Mouse (Mus musculus): ENCODE data around the gene Rarres1.
A peak's percentile ranks its signal among the peaks of the same experiment; 100 is the strongest.

Gene Rarres1

DNA sequence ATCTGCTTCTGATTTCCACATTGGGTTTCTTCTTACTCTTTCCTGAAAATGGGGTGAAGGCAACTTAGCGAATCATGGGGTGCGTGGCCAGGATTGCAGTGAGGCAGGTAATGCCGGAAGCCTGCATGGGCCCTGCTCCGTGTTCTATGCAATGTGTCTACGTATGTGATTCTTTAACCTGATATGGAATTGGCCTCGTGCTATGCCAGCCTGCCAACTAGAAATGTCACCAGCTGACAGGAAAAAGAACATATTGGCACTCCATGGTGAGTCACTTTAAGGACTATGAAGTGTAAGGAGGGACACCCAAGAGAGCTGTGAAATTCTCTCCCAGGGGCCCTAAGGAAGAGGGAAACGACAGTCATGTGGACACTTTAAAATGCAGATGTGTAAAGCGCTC is 22.2 kb downstream of the Rarres1 start:
- DNase-seq (ENCODE audit: low spot score in 2 of 2): no peak

DNA sequence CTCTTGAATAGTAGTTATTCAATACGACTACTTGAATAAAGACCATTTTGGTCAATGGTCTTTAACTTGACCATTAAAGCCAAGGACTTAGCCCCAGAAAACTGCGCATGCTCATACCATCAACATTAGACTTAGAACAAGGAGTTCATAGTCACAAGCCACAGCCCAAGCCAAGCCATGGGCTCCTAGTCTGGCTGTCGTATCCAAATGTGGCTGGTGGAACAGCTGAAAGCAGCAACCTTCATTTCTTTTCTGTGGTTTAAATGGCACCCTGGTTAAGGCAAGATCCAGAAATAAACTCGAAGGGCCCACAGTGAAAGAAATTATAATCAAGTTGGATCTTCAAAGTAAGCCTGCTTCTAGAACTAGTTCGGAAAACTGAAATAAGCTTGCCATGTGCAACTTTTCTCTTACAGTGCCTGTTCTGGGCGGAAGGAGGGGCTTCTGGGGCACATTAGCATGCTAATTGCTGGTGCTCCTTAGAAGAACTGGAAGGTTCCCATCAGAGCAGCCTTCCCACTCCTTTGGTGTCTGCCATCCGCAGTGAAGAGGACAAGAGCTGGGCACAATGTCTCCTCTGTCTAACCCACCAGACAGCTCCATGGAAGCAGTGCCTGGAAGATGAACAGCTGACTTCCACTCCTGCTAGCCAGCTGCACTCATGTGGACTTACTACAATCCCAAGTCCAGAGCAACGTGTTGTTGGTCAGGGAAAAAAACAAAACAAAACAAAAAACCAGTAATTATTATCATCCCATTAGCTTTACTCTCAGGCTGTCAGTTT is 23.0 kb downstream of the Rarres1 start:
- no peak for DNase-seq (ENCODE audit: low spot score in 2 of 2)

DNA sequence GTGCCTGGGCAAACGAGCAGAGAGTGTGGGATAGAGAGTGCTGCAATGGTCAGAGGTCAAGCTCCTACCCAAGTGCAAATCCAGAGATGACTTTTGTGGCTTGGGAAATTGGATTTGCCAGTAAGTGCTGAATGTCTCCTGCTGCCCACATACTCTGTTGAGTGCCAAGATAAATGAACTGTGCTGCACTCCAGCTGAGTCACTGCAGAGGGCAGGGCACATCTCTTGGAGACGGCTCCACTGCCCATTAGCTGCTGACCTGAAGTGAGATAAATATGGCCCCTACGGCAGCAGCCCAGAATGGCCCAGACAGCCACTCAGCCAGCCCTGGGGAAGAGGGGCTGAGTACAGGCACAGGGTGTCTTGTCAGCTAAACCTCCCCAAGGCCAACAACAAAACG is 25.2 kb downstream of the Rarres1 start:
- DNase-seq (ENCODE audit: low spot score in 2 of 2): no peak

DNA sequence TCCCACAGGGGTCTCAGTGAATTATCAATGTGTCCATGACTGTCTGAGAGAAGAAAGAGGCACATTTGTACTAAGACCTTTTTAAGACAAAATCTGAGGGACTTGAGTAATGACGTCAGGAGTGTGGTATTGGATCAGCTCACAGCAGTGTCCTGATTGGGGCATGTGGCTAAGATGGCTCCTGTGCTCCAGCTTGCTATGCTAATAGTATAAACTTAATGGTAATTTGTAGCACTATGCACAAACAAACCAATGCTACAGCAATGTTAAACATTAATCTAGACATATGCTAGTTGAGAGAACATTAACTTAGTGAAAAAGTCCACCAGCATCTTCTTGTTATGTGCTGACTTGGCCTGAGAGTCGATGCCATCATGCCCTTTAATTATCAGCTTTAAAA is 30.1 kb downstream of the Rarres1 start:
- DNase-seq (ENCODE audit: low spot score in 2 of 2): no peak

DNA sequence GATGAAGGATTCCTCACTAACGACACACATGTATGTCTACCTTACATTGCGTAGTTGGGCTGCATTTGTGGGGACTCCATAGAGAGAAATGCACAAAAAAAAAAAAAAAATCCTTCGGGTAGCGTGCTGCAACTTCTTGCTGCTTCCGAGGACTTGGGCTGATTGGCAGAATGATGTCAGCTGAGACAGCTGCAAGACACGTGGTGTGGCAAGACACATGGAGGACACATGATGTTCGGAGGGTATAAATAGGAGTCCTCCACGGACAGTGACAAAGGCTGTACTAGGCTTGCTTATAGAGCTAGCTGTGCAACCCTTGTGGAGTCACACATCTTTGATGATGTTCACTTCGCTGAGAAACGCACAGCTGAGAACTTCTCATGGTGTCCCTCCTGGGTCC is 32.9 kb downstream of the Rarres1 start:
- no peak for DNase-seq (ENCODE audit: low spot score in 2 of 2)

DNA sequence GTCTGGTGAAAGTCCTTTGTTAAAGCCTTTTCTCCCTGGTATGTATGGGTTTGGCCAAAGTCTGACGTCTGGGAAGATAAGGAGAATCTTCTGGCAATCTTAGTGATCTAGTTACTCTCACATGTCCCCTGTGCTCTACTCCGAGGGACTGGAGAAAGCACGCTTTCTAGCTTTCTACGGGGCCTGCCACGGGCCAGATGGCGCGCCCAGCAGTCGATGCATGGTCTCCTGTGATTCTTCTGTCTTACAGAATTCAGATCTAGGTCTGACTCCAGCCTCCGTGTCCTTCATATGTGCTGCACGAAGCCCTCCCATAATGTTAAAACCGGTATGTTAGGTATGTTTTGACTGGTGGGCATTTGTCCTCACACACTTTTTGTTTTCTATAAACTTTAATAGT is 35.5 kb downstream of the Rarres1 start:
- DNase-seq (ENCODE audit: low spot score in 2 of 2): no peak

DNA sequence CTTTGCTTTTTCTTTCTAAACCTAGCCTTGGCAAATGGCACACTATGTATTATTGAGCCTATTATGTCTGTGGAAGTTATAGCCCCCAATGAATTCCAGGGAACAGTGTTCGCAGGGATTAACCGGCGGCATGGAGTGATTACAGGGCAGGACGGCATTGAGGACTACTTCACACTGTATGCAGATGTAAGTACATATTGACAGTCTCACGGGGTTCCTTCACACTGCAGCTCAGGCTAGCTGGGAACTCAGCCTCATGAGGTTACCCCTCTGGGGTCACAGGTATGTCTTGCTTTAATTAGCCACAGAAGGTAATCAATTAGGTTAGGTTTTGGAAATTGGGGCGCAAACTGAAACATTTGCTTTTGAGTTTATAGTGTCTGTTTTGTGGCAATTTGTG is 41.9 kb downstream of the Rarres1 start:
- DNase-seq (ENCODE audit: low spot score in 2 of 2): no peak

DNA sequence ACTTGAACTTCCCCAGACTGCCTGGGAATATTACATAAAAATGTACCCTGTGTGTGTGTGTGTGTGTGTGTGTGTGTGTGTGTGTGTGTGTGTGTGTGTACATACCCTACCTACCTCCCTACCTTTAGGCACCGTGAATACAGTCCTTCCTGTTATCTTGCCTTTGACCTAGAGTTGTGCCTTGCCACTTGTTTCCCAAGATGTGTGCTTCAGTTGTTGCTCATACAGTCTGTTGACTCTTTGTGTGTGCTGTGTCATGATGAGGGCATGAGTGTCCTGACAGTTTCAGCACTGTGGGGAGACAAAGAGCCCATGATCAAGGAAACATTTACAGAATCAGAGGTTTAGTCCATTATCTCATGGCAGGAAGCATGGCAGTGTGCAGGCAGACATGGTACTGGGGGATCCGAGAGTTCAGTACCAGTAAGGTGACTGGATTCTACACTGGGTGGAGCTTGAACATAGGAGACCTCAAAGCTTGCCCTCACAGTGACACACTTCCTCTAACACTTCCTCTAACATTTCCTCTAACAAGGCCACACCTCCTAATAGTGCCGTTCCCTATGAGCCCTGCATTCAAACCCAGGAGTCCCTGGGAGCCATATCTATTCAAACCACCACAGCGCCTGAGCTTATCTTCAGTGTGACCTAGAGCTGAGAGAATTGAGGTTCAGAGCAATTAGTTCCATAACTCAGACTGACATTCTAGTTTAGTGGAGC is 43.8 kb downstream of the Rarres1 start:
- no peak for DNase-seq (ENCODE audit: low spot score in 2 of 2)

DNA sequence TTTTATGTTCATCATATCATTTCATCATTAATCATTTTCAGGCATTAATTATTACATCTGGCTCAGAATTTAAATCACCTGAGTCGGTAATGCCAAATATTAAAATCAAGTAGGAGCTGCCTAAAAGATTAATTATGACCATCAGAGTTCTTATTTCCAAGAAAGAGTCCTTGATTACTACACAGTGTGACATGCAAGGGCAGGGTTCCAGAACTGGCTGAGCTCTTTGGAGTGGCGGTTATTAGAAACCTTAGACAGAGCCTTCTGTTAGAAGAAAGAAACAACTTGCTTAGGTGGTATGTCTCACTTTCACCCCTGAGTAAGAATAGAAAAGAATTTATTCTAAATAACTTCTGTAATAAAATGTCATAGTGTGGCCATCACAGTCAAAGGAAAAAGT is 48.0 kb downstream of the Rarres1 start:
- no peak for DNase-seq (ENCODE audit: low spot score in 2 of 2)

DNA sequence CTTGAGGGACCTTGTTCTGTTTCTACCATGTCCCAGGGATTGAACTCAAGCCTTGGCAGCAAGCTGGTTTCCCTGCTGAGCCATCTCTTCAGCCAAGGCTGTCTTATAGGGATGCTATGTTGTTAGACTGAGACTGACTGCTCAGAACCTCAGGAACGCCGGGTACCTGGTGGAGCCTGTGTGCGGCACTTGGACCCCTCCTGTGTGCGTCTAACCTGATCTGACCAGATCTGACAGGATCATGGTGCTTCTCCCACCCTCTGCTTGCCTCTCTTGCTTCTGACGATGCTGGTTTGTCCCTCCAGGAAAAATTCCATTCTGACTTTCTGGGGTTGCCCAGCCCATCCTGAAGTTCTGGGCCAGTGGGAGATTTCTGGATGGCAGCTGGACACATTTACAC is 48.7 kb downstream of the Rarres1 start:
- no peak for DNase-seq (ENCODE audit: low spot score in 2 of 2)

DNA sequence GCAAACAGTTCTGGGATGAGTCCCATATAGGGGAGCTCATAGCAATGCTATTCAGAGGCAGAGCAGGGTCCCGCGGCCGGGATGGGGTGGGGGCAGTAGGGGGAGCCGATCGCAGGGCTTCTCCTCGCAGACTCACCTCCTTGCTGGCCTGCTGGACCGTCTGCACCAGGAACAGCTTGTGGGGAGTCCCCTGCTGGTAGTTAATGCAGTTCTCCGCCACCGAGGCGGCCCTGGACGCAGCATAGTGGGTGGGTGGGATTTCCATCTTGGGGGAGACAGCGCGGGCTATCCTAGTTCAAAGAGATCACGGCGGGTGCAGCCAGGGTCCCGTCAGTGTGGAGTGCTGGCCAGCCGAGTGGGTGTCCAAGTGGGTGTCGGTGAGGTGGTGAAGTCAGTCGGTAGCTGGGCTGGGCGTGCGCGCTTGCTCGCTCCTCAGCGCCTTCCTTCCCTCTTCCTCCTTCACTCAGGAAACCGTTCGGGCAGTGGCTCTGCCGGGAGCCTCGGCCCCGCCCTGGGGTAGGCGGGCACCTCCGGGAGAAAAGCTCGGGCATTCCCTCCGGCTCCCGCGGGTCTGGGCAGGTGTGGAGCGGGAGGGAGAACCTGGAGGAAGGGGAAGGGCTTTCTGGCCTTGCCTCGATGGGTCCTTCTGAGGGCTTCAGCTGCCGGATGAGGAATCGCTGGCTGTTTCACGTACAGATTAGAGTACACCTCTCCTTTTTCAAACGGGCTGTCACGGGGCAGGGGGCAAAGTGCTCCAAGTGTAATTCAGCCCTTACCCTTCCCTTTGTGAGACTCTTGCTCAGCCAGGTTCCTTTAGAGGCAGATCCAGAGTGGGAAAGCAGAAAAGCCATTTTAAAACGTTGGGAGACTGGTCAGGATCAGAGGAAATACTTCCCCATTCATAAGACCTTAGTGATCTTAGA is 51.6 kb downstream of the Rarres1 start, which contains the start of gene Lxn:
Lxn (minus strand) TSS at position 477 of the 923 bp plus-strand sequence.
- DNase-seq (ENCODE audit: low spot score in 2 of 2): peak; percentile 73 to 76

DNA sequence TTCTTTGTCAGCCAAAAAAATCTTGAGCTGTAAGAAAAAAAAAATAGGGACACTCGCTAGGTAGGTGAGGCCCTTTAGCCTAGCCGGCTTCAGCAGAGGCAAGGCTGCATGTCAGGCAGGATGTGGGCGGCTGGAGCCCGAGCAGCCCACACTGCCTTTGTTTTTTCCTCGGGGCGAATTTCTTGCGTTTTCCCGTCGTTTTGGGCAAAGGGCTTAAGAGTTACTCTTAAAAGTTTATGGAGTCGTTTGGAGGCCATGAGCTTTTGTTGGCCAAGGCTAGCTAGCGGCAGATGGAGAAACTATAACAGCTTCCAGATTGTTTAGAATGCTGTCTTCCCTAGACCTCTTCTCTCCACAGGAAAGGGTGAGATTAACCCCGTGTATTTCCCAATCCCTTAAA is 52.3 kb downstream of the Rarres1 start:
- no peak for DNase-seq (ENCODE audit: low spot score in 2 of 2)

DNA sequence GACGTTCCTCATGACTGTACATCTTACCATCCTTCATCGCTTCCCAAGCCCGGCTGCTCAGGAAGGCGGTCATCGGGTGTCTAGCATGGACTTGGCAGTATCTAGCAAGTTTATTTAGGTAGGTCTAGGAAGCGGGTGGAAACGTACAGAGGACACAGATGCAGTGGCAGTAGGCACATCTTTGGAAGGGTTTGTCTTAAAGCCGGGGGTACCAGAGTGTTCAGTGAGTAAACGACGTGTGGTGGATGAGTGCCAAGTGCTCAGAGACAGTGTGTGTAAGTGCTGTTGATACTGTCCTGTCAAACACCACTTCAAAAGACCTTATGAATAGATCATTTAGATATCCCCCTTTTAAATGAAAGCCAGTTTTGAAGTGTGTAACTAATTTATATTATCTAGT is 52.7 kb downstream of the Rarres1 start:
- DNase-seq (ENCODE audit: low spot score in 2 of 2): no peak

DNA sequence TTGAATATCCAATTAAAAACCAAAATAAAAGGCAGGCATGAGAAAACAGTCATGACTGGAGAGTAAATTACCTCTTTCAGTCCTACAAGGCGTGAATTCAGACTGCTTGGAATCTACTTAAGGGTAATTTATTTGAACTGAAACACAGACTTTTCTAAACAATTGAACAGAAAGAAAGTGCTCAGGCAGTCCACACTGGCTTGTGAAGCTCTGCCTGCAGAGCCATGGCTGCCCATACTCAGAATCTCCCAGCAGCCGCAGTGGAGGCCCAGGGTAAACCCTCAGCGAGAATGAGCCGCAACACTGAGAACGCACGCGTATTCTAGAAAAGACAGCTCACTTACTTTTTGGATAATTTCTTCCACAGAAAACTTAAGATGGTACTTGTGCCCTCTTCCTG is 53.3 kb downstream of the Rarres1 start:
- DNase-seq (ENCODE audit: low spot score in 2 of 2): no peak

DNA sequence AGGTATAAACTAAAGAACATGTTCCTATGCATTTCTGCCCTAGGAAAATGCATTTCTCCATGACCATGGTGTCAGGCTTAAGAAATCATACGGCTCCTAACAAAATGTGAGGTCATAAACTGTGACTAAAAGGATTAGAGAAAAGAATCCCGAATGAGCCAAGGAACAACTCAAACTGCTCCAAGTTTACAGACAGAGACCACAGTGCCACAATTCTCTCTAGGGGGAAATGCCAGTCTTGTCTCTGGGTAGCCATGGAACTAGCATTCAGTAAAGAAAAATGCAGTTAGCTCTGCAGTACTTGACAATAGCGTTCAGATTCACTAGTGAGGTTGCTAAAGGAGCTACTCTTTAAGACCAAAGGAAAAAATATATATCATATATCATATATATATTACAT is 55.4 kb downstream of the Rarres1 start:
- no peak for DNase-seq (ENCODE audit: low spot score in 2 of 2)

DNA sequence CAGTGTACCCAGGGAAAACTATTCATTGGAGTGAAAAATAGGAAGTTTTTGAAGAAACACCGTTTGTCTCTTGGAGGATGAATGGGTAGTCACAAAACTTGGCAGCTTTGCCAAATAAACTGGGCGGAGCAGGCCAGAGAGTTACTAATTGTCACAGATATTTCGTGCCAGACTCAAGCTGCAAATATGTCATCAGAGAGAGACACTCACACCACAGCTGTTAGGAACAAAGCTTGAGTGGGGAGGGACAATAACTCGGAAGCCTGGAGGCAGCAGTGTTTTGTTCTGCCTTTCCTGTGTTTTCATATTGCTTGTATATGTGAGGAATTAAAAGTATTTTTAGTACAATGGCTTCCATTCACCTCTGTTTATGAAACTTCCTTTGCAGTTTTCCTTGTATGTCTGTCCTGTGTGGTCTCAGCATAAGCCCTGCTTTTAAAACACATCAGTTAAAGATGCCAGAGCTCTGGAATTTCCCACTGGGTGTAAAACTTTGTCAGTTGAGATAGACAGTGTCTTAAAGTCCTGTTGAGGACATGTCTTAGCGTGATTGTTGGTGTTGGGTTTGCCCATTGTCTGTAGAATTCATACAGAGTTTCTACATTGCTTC is 64.6 kb downstream of the Rarres1 start:
- DNase-seq (ENCODE audit: low spot score in 2 of 2): no peak

DNA sequence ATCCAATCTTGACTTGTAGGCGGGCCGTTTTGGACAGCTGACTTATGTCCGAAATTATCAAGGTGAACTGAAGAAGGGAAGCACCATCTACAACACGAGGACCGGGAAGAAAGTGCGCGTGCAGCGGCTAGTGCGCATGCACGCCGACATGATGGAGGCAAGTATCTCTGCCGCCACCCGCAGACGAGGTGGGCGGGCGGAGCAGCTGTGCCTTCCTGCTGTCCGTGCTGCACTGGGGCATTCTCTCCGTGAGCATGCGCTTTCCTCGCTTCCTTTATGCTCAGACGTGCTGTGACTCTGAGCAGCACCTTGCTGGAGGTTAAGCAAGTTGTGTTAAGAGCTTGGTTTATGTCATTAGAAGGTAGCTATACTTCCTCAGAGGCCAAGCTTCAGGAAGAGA is 65.7 kb downstream of the Rarres1 start:
- DNase-seq (ENCODE audit: low spot score in 2 of 2): no peak

DNA sequence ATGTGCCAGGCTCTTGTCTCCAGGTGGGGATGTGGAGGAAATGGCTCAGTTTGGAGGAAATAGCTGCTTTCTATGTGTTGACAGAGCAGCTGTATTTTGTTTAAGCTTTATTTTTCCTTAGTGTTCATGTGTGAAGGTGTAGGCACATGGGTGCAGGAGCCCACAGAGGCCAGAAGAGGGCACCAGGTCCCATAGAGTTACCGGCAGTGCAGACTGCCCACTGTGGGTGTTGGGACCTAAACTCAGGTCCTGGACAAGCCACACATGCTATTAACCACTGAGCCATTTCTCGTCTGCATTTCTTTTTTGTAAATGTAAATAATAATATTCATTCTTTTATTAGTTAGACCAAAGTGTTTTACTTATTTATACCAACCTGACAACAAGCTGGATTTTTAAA is 68.2 kb downstream of the Rarres1 start:
- DNase-seq (ENCODE audit: low spot score in 2 of 2): no peak

DNA sequence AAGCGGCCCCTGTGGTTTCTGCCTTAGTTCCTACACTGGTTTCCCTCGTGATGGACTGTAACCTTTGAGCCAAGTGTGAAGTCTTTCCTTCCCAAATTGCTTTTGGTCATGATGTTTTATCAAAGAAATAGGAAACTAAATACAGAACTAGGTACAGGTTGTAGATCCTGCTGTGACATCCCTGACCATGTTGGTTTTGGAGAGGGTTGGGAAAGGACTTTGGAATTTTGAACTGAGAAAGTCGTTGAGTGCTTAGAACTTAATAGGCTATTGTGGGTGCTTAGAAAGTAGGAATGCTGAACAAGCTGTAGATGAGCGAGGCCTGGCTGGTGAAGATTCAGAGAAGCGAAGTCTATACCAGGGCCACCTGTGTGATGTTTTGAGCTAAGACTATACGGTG is 81.3 kb downstream of the Rarres1 start:
- no peak for DNase-seq (ENCODE audit: low spot score in 2 of 2)

DNA sequence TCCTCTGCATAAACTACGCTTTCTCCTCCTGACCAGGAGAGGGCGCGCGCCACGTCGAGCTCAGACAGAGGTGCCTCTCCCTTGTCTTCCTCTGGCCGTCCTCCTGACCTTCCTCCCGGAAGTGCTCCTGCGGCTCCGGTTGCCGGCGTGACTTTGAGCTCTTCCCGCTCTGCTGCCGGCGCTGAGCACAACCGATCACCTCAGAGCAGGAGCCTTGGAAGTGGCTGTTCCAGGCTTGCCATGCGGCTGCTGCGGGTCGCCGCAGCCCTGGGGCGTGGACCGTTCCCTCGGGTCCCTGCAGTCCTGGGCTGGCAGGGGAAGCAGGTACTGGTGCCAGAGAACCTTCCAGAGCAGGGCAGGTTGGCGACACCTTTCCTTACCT is 85.3 kb downstream of the Rarres1 start, which contains the start of gene Gfm1:
Gfm1 (plus strand) TSS at position 98 of the 382 bp plus-strand sequence.
- peak; percentile 78 to 81 for DNase-seq (ENCODE audit: low spot score in 2 of 2)

DNA sequence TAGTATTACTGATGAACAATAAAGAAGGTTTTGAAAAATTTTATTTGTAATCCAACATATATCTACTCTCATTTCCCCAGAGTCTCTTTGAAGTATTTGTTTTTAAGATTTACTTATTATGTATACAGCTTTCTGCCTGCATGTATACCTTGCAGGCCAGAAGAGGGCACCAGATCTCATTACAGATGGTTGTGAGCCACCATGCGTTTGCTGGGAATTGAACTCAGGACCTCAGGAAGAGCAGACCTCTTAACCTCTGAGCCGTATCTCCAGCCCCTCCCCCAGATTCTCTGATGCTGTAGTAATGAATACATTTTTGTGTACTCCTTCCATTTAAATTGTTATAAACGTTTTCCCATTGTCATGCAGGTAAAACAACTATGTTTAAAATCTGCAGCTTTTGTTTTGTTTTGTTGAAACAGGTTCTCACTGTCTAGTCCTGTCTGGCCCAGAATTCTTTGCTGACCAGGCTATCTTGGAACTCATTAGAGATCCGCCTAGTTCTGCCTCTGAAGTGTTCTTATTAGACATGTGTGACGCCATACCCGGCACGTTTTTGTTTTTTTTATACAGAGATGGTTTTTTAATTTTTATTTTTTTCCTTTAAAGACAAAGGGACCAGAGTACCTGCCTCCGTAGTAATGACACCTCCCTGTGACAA is 85.9 kb downstream of the Rarres1 start:
- DNase-seq (ENCODE audit: low spot score in 2 of 2): no peak

All from urinary bladder, adult 18-20 months (tissue).